Mouse (Mus musculus): ENCODE data around the gene Stmn1. TPM values are rescaled to one million over a fixed set of nuclear protein-coding genes. Genes with fewer than 3 reads are reported as not detected.

Gene Stmn1
- polyA plus RNA-seq, 1 experiment from 2014 or later: 2,263 TPM

DNA sequence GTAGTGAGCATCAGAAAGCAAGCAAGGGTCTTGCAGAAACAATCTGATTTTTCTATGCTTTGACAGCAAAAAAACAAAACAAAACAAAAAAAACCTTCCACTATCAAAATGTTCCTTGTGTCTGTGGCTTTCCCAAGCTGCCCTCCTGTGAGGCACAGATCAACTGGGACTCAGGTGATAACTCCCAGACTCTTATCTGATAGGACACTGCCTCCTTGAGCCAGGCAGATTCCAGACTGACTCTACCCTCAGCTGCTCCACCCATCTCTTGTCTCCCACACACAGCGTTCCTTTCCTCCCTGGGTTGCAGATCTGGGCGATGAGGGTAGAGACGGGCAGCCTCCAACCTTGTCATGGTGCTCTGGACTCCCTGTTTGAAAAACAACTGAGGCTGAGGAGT, 29.0 kb upstream of the Stmn1 start:
- no peaks in the 10 kb centered on the region for H3K9me3 ChIP-seq (ENCODE audit: control insufficient read depth, low read length)
- DNase-seq (ENCODE audit: low spot score) (no peak), ATAC-seq (ENCODE audit: insufficient number of reproducible peaks, low FRiP score, low TSS enrichment, low read depth) (no peak)
- WGBS: 71% methylated on average over 3 of the region's 3 CpGs
- H3K36me3 ChIP-seq (ENCODE audit: control insufficient read depth, insufficient read depth, low read length): no peaks in the 10 kb centered on the region
- H3K4me2 ChIP-seq (ENCODE audit: low read depth, severe bottlenecking): no peak overlapping the region
- H3K4me3 ChIP-seq (ENCODE audit: low read depth, low read length): no peak overlapping the region
- H3K4me1 ChIP-seq (ENCODE audit: control insufficient read depth, insufficient read depth, low read length): no peaks in the 10 kb centered on the region
- no peaks in the 10 kb centered on the region for H3K27me3 ChIP-seq (ENCODE audit: control insufficient read depth, insufficient read depth, low read length)
- no peak overlapping the region for H3K9ac ChIP-seq (ENCODE audit: low read length)
- no peak overlapping the region for H3K27ac ChIP-seq (replicated peaks; ENCODE audit: low read depth, low read length)

DNA sequence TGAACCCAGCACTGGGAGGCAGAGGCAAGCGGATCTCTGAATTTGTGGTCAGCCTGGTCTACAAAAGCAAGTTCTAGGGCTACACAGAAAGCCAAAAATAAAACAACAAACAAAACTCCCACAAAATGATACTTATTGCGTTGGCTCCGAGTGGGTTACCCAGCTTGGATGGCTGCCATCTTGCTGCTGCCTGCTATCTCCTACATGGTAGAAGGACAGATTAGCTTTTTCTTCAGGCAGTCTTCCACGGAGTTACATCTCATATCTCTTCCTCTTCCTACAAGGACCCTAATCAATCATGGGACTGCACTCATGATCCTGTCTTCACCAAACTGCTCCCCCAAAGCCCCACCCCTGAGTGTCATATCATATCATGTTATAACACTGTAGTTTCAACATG, 28.2 kb upstream of the Stmn1 start:
- no peaks in the 10 kb centered on the region for H3K27me3 ChIP-seq (ENCODE audit: control insufficient read depth, insufficient read depth, low read length)
- no peaks in the 10 kb centered on the region for H3K4me1 ChIP-seq (ENCODE audit: control insufficient read depth, insufficient read depth, low read length)
- no peak overlapping the region for H3K9ac ChIP-seq (ENCODE audit: low read length)
- WGBS: 90% methylated on average over 4 of the region's 4 CpGs
- H3K27ac ChIP-seq (replicated peaks; ENCODE audit: low read depth, low read length): no peak overlapping the region
- ATAC-seq (ENCODE audit: insufficient number of reproducible peaks, low FRiP score, low TSS enrichment, low read depth) (no peak), DNase-seq (ENCODE audit: low spot score) (no peak)
- H3K4me3 ChIP-seq (ENCODE audit: low read depth, low read length): no peak overlapping the region
- H3K9me3 ChIP-seq (ENCODE audit: control insufficient read depth, low read length): no peaks in the 10 kb centered on the region
- H3K36me3 ChIP-seq (ENCODE audit: control insufficient read depth, insufficient read depth, low read length): no peaks in the 10 kb centered on the region
- no peak overlapping the region for H3K4me2 ChIP-seq (ENCODE audit: low read depth, severe bottlenecking)

DNA sequence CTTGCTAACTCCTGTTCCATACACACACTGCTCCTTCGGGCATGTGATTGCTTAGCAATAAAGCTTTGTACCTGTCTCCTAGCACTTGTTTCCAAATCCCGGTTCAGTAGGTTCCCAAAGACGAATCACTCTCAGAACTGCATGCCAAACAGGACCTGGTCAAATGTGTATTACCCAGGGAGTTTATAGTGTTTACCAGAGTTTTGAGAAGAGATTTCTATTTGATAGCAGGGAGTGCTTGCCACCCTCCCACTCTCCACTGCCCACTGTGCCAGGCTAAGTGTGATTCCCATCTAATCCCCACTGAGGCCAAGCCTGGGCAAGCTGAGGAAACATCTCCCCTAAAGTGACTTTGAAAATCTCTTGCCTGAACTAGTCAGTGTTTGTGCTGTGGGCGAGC, 25.9 kb upstream of the Stmn1 start:
- Histone ChIP-seq H3K36me3 (ENCODE audit: control insufficient read depth, insufficient read depth, low read length) (no peaks in the 10 kb centered on the region), H3K9me3 (ENCODE audit: control insufficient read depth, low read length) (no peaks in the 10 kb centered on the region), H3K4me1 (ENCODE audit: control insufficient read depth, insufficient read depth, low read length) (no peaks in the 10 kb centered on the region), H3K9ac (ENCODE audit: low read length) (no peak overlapping the region), H3K4me2 (ENCODE audit: low read depth, severe bottlenecking) (no peak overlapping the region), H3K27ac (replicated peaks; ENCODE audit: low read depth, low read length) (no peak overlapping the region), H3K4me3 (ENCODE audit: low read depth, low read length) (no peak overlapping the region), H3K27me3 (ENCODE audit: control insufficient read depth, insufficient read depth, low read length) (no peaks in the 10 kb centered on the region)
- ATAC-seq (ENCODE audit: insufficient number of reproducible peaks, low FRiP score, low TSS enrichment, low read depth) (no peak), DNase-seq (ENCODE audit: low spot score) (no peak)
- 86% methylated on average over 4 of the region's 4 CpGs for WGBS

DNA sequence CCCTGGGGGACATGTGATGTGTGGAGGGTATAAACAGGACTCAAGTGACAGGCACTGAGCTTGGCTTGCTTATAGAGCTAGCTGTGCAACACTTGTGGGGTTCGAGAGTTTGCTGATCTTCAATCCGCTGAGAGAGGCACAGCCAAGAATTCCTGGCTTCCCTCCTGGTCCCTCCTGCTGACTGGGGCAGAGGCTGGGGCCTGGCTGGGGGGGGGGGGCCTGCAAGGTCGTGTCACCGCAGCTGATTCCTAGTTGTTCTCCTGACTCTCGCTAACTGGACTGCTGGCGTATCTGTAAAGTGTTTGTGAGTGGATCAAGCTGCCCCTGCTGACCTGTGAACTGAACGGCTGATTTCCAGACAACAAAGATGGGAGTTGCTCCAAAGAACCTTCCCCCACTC, 24.5 kb upstream of the Stmn1 start:
- H3K4me3 ChIP-seq (ENCODE audit: low read depth, low read length): no peak overlapping the region
- no peak overlapping the region for H3K4me2 ChIP-seq (ENCODE audit: low read depth, severe bottlenecking)
- H3K4me1 ChIP-seq (ENCODE audit: control insufficient read depth, insufficient read depth, low read length): no peaks in the 10 kb centered on the region
- WGBS: 46% methylated on average over 7 of the region's 7 CpGs
- no peak for DNase-seq (ENCODE audit: low spot score)
- H3K9ac ChIP-seq (ENCODE audit: low read length): no peak overlapping the region
- H3K27ac ChIP-seq (replicated peaks; ENCODE audit: low read depth, low read length): no peak overlapping the region
- ATAC-seq (ENCODE audit: insufficient number of reproducible peaks, low FRiP score, low TSS enrichment, low read depth): no peak
- H3K36me3 ChIP-seq (ENCODE audit: control insufficient read depth, insufficient read depth, low read length): no peaks in the 10 kb centered on the region
- no peaks in the 10 kb centered on the region for H3K27me3 ChIP-seq (ENCODE audit: control insufficient read depth, insufficient read depth, low read length)
- H3K9me3 ChIP-seq (ENCODE audit: control insufficient read depth, low read length): no peaks in the 10 kb centered on the region

DNA sequence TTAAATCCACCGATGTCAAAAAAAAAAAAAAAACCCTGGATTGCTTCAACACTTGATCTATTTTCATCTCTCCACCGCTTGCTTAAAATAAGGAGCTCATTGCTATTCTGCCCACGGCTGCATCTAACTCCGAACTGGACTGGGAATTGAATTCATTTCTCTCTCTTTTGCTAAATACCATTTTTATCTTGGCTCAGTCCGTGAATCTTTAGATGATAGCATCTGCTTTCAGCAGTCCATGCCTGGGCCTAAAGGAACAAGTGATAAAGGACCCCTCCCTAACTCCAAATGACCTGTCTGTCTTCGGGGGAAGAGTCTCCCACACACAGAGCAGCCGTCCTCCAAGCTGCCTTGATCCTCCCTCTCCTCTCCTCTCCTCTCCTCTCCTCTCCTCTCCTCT, 23.2 kb upstream of the Stmn1 start:
- DNase-seq (ENCODE audit: low spot score): no peak
- ATAC-seq (ENCODE audit: insufficient number of reproducible peaks, low FRiP score, low TSS enrichment, low read depth): no peak
- 0 out of 2 replicates have a peak, but pooled peaks cover 2% of the 10 kb centered on the region for H3K27me3 ChIP-seq (ENCODE audit: control insufficient read depth, insufficient read depth, low read length)
- H3K9ac ChIP-seq (ENCODE audit: low read length): no peak overlapping the region
- H3K36me3 ChIP-seq (ENCODE audit: control insufficient read depth, insufficient read depth, low read length): no peaks in the 10 kb centered on the region
- H3K4me3 ChIP-seq (ENCODE audit: low read depth, low read length): no peak overlapping the region
- H3K27ac ChIP-seq (replicated peaks; ENCODE audit: low read depth, low read length): no peak overlapping the region
- peaks cover under 1% of the 10 kb centered on the region for H3K4me1 ChIP-seq (ENCODE audit: control insufficient read depth, insufficient read depth, low read length)
- no peaks in the 10 kb centered on the region for H3K9me3 ChIP-seq (ENCODE audit: control insufficient read depth, low read length)
- no peak overlapping the region for H3K4me2 ChIP-seq (ENCODE audit: low read depth, severe bottlenecking)
- WGBS: 61% methylated on average over 7 of the region's 7 CpGs

DNA sequence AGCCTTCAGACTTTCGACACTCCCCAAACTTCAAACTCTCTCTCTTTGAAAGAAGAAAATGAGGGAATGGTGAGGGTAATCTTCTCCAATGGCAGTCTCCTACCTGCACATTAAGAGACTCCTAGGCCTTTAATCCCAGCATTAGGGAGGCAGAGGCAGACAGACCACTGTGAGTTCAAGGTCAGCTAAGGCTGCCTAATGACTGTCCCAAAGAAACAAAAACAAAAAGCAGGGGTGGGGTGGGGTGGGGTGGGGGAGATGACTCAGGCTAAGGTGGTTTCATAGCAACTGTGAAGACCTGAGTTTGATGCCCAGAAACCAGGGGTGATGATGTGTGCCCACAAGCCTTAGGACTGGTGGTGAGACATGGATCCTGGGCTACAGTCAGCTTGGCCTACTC, 22.6 kb upstream of the Stmn1 start:
- no peaks in the 10 kb centered on the region for H3K9me3 ChIP-seq (ENCODE audit: control insufficient read depth, low read length)
- 27% methylated on average over 1 of the region's 1 CpGs for WGBS
- peaks cover 4% of the 10 kb centered on the region for H3K4me1 ChIP-seq (ENCODE audit: control insufficient read depth, insufficient read depth, low read length)
- DNase-seq (ENCODE audit: low spot score) (no peak), ATAC-seq (ENCODE audit: insufficient number of reproducible peaks, low FRiP score, low TSS enrichment, low read depth) (no peak)
- H3K4me3 ChIP-seq (ENCODE audit: low read depth, low read length): no peak overlapping the region
- H3K9ac ChIP-seq (ENCODE audit: low read length): no peak overlapping the region
- H3K36me3 ChIP-seq (ENCODE audit: control insufficient read depth, insufficient read depth, low read length): no peaks in the 10 kb centered on the region
- no peak overlapping the region for H3K27ac ChIP-seq (replicated peaks; ENCODE audit: low read depth, low read length)
- 0 out of 2 replicates have a peak, but pooled peaks cover 2% of the 10 kb centered on the region for H3K27me3 ChIP-seq (ENCODE audit: control insufficient read depth, insufficient read depth, low read length)
- H3K4me2 ChIP-seq (ENCODE audit: low read depth, severe bottlenecking): no peak overlapping the region

DNA sequence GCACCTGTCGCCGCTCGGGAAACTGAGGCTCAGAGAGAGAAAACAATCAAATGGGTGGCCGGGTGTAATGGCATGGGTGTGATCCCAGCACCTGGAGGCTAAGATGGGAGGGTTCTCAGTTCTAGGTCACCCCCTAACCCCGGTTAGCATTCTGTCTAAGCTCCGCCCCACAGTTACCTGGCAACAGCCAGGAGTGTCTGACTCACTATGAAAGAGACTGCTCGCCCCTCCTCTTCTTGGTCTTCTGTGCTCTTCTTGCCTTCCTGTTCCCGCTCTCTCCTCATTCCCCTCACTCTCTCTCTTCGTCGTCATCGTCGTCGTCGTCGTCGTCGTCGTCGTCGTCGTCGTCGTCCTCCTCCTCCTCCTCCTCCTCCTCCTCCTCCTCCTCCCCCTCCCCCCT, 20.2 kb upstream of the Stmn1 start:
- WGBS: 54% methylated on average over 23 of the region's 23 CpGs
- ATAC-seq (ENCODE audit: insufficient number of reproducible peaks, low FRiP score, low TSS enrichment, low read depth) (no peak), DNase-seq (ENCODE audit: low spot score) (no peak)
- H3K27ac ChIP-seq (replicated peaks; ENCODE audit: low read depth, low read length): no peak overlapping the region
- peaks cover 9% of the 10 kb centered on the region for H3K4me1 ChIP-seq (ENCODE audit: control insufficient read depth, insufficient read depth, low read length)
- no peak overlapping the region for H3K4me3 ChIP-seq (ENCODE audit: low read depth, low read length)
- H3K9ac ChIP-seq (ENCODE audit: low read length): no peak overlapping the region
- H3K36me3 ChIP-seq (ENCODE audit: control insufficient read depth, insufficient read depth, low read length): no peaks in the 10 kb centered on the region
- H3K27me3 ChIP-seq (ENCODE audit: control insufficient read depth, insufficient read depth, low read length): 0 out of 2 replicates have a peak, but pooled peaks cover 2% of the 10 kb centered on the region
- no peak overlapping the region for H3K4me2 ChIP-seq (ENCODE audit: low read depth, severe bottlenecking)
- no peaks in the 10 kb centered on the region for H3K9me3 ChIP-seq (ENCODE audit: control insufficient read depth, low read length)

DNA sequence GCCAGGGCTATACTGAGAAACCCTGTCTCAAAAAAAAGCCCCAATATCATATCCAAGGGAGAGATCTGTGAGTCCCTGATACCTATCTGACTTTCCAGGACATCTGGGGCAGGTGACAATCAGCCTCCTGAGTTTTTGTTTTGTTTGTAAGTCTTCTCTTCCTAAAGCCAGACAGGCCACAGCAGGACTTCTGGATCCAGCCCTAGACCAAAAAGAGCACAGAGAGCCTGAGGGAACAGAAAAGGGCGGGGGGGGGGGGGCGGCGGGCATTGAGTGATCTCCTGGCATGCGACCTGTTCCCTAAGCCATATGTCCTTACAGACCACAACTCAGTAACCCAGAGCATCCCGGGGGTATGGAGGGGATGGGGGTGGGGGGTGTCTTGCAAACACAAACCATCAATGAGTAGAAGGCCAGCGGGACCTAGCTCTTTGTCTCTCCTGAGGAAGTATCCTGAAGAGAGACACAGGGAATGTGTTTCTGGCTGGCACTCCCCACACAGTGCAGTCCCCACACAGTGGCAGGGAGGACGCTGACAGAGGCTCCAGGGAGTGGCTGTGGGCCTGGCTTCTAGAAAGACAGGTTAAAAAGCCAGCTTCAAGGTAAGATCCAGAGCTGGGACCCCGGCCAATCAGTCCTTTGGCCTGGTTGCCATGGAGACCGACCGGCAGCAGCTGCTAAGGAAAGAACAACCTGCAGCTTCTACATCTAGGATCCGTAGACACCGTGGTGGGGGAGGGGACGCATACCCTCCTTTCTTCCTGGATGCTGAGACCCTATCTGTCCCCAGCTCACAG, 18.3 kb upstream of the Stmn1 start:
- H3K4me2 ChIP-seq (ENCODE audit: low read depth, severe bottlenecking): 0 out of 2 replicates have a peak overlapping the region, but pooled peaks have one; percentile 15
- ATAC-seq (ENCODE audit: insufficient number of reproducible peaks, low FRiP score, low TSS enrichment, low read depth) (no peak), DNase-seq (ENCODE audit: low spot score) (peak; percentile 68)
- H3K9me3 ChIP-seq (ENCODE audit: control insufficient read depth, low read length): no peaks in the 10 kb centered on the region
- H3K4me1 ChIP-seq (ENCODE audit: control insufficient read depth, insufficient read depth, low read length): peaks cover 9% of the 10 kb centered on the region
- peaks cover 12% of the 10 kb centered on the region for H3K27me3 ChIP-seq (ENCODE audit: control insufficient read depth, insufficient read depth, low read length)
- no peak overlapping the region for H3K27ac ChIP-seq (replicated peaks; ENCODE audit: low read depth, low read length)
- 31% methylated on average over 13 of the region's 13 CpGs for WGBS
- no peaks in the 10 kb centered on the region for H3K36me3 ChIP-seq (ENCODE audit: control insufficient read depth, insufficient read depth, low read length)
- no peak overlapping the region for H3K4me3 ChIP-seq (ENCODE audit: low read depth, low read length)
- no peak overlapping the region for H3K9ac ChIP-seq (ENCODE audit: low read length)

All from limb, embryonic 11.5 days (tissue).